Mouse (Mus musculus) MEL (cell line): ENCODE results near the gene Map3k4. TPM values are rescaled to one million over a fixed set of nuclear protein-coding genes. Genes with fewer than 3 reads are reported as not detected.
"Not testable (repeated sequence)": the region's sequence is repeated elsewhere in the genome, so short reads cannot be mapped to it uniquely, and the experiment has no call there.

Experiments used
- DNase-seq: peaks from one replicate; pipeline ENCODE4 v3.0.0; 2011; ENCODE audit warnings: low read depth, low spot score
- H3K27ac ChIP-seq: 2 replicates; pipeline ENCODE4 v1.5.1; 2012; ENCODE audit warnings: low read depth, mild to moderate bottlenecking, control low read depth, low read length, moderate library complexity; ENCODE audit not compliant: control insufficient read depth
- H3K27me3 ChIP-seq, 2 experiments: fragments of 150-350 bp in 1 of 2; sonication (generic) in 1 of 2; 2 replicates each; pipeline ENCODE4 v1.6.1; 2012; ENCODE audit warnings: low read length in 2 of 2, mild to moderate bottlenecking in 2 of 2, improper control_type of control experiment in 1 of 2, moderate library complexity in 1 of 2; ENCODE audit not compliant: insufficient read depth in 2 of 2, control insufficient read depth in 1 of 2
- H3K36me3 ChIP-seq, 2 experiments: 2 replicates each; pipeline ENCODE4 v1.6.1; 2012 to 2014; ENCODE audit warnings: low read length in 2 of 2, improper control_type of control experiment in 1 of 2, inconsistent platforms in 1 of 2, mild to moderate bottlenecking in 1 of 2; ENCODE audit not compliant: insufficient read depth in 2 of 2, control insufficient read depth in 1 of 2
- H3K4me1 ChIP-seq, 2 experiments: fragments of 150-350 bp in 1 of 2; sonication (generic) in 1 of 2; 2 replicates each; pipeline ENCODE4 v1.6.1; 2012; ENCODE audit warnings: low read length in 2 of 2, improper control_type of control experiment in 1 of 2, mild to moderate bottlenecking in 1 of 2; ENCODE audit not compliant: insufficient read depth in 2 of 2, control insufficient read depth in 1 of 2
- H3K4me3 ChIP-seq, 2 experiments: fragments of 150-350 bp in 1 of 2; sonication (generic) in 1 of 2; 2 replicates each; pipeline ENCODE4 v1.5.1; 2012; ENCODE audit warnings: low read depth in 2 of 2, low read length in 2 of 2, mild to moderate bottlenecking in 2 of 2, moderate library complexity in 2 of 2, control low read depth in 1 of 2, improper control_type of control experiment in 1 of 2; ENCODE audit not compliant: control insufficient read depth in 1 of 2, insufficient read depth in 1 of 2
- H3K79me2 ChIP-seq: 2 replicates; pipeline ENCODE4 v1.6.1; 2012; ENCODE audit warnings: mild to moderate bottlenecking, low read length, moderate library complexity; ENCODE audit not compliant: control insufficient read depth, poor library complexity, insufficient read depth
- H3K9ac ChIP-seq: 2 replicates; pipeline ENCODE4 v1.6.1; 2012; ENCODE audit warnings: low read depth, mild to moderate bottlenecking, control low read depth, low read length, moderate library complexity; ENCODE audit not compliant: control insufficient read depth, poor library complexity, severe bottlenecking
- H3K9me3 ChIP-seq: fragments of 150-350 bp; sonication (generic); replicated peaks from 2 replicates; pipeline ENCODE4 v1.6.1; 2012; ENCODE audit warnings: mild to moderate bottlenecking, low read length, improper control_type of control experiment, moderate library complexity; ENCODE audit not compliant: insufficient read depth
- BHLHE40 ChIP-seq: IDR thresholded peaks from 2 replicates; pipeline ENCODE4 v1.6.1; 2012; ENCODE audit warnings: low read depth, mild to moderate bottlenecking, inconsistent platforms, low read length, improper control_type of control experiment, borderline replicate concordance
- E2F4 ChIP-seq: IDR thresholded peaks from 2 replicates; pipeline ENCODE4 v1.6.1; 2011; ENCODE audit warnings: low read depth, low read length, improper control_type of control experiment, borderline replicate concordance
- ETS1 ChIP-seq: IDR thresholded peaks from 2 replicates; pipeline ENCODE4 v1.6.1; 2012; ENCODE audit warnings: low read depth, mild to moderate bottlenecking, inconsistent platforms, low read length, improper control_type of control experiment, moderate library complexity
- MAX ChIP-seq: IDR thresholded peaks from 2 replicates; pipeline ENCODE4 v1.6.1; 2011; ENCODE audit warnings: low read length, improper control_type of control experiment
- MAZ ChIP-seq: IDR thresholded peaks from 2 replicates; pipeline ENCODE4 v1.6.1; 2012; ENCODE audit warnings: low read depth, mild to moderate bottlenecking, inconsistent platforms, low read length, improper control_type of control experiment
- MYB ChIP-seq: IDR thresholded peaks from 2 replicates; pipeline ENCODE4 v1.6.1; 2011; ENCODE audit warnings: mild to moderate bottlenecking, low read depth, low read length, improper control_type of control experiment
- NRF1 ChIP-seq: IDR thresholded peaks from 2 replicates; pipeline ENCODE4 v1.6.1; 2014; ENCODE audit warnings: low read depth, mild to moderate bottlenecking, inconsistent platforms, low read length, improper control_type of control experiment, moderate library complexity; ENCODE audit not compliant: poor library complexity, insufficient read depth, severe bottlenecking
- POLR2A ChIP-seq, 2 experiments: IDR thresholded peaks; 2 replicates each; pipeline ENCODE4 v1.6.1; 2011 to 2012; ENCODE audit warnings: low read length in 2 of 2, mild to moderate bottlenecking in 2 of 2, control low read depth in 1 of 2, improper control_type of control experiment in 1 of 2, low read depth in 1 of 2, moderate library complexity in 1 of 2; ENCODE audit not compliant: control insufficient read depth in 1 of 2, insufficient read depth in 1 of 2, poor library complexity in 1 of 2
- POLR2AphosphoS2 ChIP-seq: IDR thresholded peaks from 2 replicates; pipeline ENCODE4 v1.6.1; 2011; ENCODE audit warnings: low read length, improper control_type of control experiment
- POLR2AphosphoS5 ChIP-seq: IDR thresholded peaks from 2 replicates; pipeline ENCODE4 v1.6.1; 2012; ENCODE audit warnings: low read depth, borderline replicate concordance, mild to moderate bottlenecking, inconsistent platforms, low read length, moderate library complexity, mixed read lengths
- RAD21 ChIP-seq: IDR thresholded peaks from 2 replicates; pipeline ENCODE4 v1.6.1; 2011; ENCODE audit warnings: mild to moderate bottlenecking, low read depth, low read length, improper control_type of control experiment
- RCOR1 ChIP-seq: IDR thresholded peaks from 2 replicates; pipeline ENCODE4 v1.6.1; 2012; ENCODE audit warnings: low read depth, mild to moderate bottlenecking, inconsistent platforms, low read length, improper control_type of control experiment
- SIN3A ChIP-seq: IDR thresholded peaks from 2 replicates; pipeline ENCODE4 v1.6.1; 2012; ENCODE audit warnings: low read length, improper control_type of control experiment, inconsistent platforms
- TAL1 ChIP-seq: IDR thresholded peaks from 2 replicates; pipeline ENCODE4 v1.6.1; 2012; ENCODE audit warnings: mild to moderate bottlenecking, inconsistent platforms, low read length, moderate library complexity, mixed read lengths
- TBP ChIP-seq: IDR thresholded peaks from 2 replicates; pipeline ENCODE4 v1.8.0; 2011; ENCODE audit warnings: low read depth, low read length, improper control_type of control experiment
- UBTF ChIP-seq: IDR thresholded peaks from 2 replicates; pipeline ENCODE4 v1.6.1; 2012; ENCODE audit warnings: low read depth, mild to moderate bottlenecking, inconsistent platforms, low read length, improper control_type of control experiment, moderate library complexity, borderline replicate concordance; ENCODE audit not compliant: insufficient read depth
- ZKSCAN1 ChIP-seq: IDR thresholded peaks from 2 replicates; pipeline ENCODE4 v1.6.1; 2012; ENCODE audit warnings: low read depth, mild to moderate bottlenecking, inconsistent platforms, low read length, improper control_type of control experiment, moderate library complexity
- ZMIZ1 ChIP-seq: IDR thresholded peaks from 2 replicates; pipeline ENCODE4 v1.6.1; 2012; ENCODE audit warnings: low read depth, mild to moderate bottlenecking, inconsistent platforms, low read length, improper control_type of control experiment, moderate library complexity
- polyA plus RNA-seq, 2 experiments: library from polyadenylated mRNA; stranded (reverse) in 1 of 2; unstranded in 1 of 2; fragments of >175 nt in 1 of 2; fragments of >200 nt in 1 of 2; gene quantifications; 2 replicates each; pipeline versions ENCODE4 v1.2.1 to v1.2.4; 2012; ENCODE audit warnings: low replicate concordance in 2 of 2, low read depth in 1 of 2; ENCODE audit not compliant: insufficient read length in 2 of 2, insufficient read depth in 1 of 2, missing spikeins in 1 of 2
- total RNA-seq: library from RNA; depleted of rRNA; stranded (reverse); fragments of 300-350 nt; gene quantifications from 2 replicates; pipeline ENCODE4 v1.2.3, GENCODE M21; 2012

Map3k4 gene
- total and polyA plus RNA-seq, 3 experiments, result 18.0 to 20.4 TPM; not detected in 1

DNA sequence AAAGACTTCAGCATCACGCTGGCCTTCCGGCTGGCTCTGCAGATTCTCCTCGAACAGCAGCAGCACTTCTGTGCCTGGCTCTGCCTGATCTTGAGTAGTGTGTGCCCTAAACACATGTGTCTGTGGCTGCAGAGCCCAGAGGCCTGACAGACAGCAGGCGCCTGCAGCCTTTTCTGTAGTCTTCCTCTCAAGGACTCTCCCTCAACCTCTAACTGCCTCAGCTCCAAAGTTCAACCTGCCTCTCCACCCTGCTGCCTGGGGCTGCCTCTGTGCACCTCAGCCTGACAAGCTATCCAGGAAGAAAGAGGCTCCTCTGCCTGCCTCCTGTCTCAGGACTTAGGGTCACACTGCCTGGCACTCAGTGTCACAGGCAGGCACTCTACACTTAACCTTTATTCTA is 20.6 kb downstream of the Map3k4 start:
- no peak overlapping the region for H3K9ac ChIP-seq
- no peaks in the 10 kb centered on the region for H3K4me1 ChIP-seq
- no peak for TF ChIP-seq RAD21
- TF ChIP-seq RCOR1, result no peak
- TF ChIP-seq MYB, result no peak
- no peak for TF ChIP-seq NRF1
- TF ChIP-seq TBP, result no peak
- TF ChIP-seq ZMIZ1, result no peak
- TF ChIP-seq TAL1, result no peak
- TF ChIP-seq BHLHE40, result no peak
- no peak for TF ChIP-seq E2F4
- TF ChIP-seq ZKSCAN1, result no peak
- no peak for TF ChIP-seq ETS1
- no peak for TF ChIP-seq UBTF
- no peak for TF ChIP-seq MAX
- no peak for TF ChIP-seq SIN3A
- TF ChIP-seq POLR2AphosphoS2, result no peak
- no peak for TF ChIP-seq MAZ
- H3K27me3 ChIP-seq, result no peaks in the 10 kb centered on the region
- no peak for DNase-seq
- no peak overlapping the region for H3K27ac ChIP-seq
- H3K79me2 ChIP-seq, result no peaks in the 10 kb centered on the region
- H3K4me3 ChIP-seq, result no peak overlapping the region
- no peaks in the 10 kb centered on the region for H3K36me3 ChIP-seq
- H3K9me3 ChIP-seq, result no peaks in the 10 kb centered on the region

- Histone ChIP-seq H3K9ac (no peak overlapping the region), H3K27ac (no peak overlapping the region)
These were observed 21.3 kb downstream of the Map3k4 start for GRCm38 (mm10) chr17:12297292-12297691.

DNA sequence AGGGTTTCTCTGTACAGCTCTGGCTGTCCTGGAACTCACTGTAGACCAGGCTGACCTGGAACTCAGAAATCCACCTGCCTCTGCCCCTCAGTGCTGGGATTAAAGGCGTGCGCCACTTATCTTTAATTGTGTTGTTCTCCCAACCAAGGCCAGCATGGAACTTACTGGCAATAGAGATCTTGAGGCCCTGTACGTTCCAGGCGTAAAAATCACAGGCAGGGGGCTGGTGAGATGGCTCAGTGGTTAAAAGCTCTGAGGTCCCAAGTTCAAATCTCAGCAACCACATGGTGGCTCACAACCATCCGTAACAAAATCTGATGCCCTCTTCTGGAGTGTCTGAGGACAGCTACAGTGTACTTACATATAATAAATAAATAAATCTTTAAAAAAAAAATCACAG is 22.7 kb downstream of the Map3k4 start:
- H3K4me1 ChIP-seq, H3K9me3 ChIP-seq, DNase-seq, H3K4me3 ChIP-seq, H3K9ac ChIP-seq, H3K27ac ChIP-seq, H3K27me3 ChIP-seq, H3K79me2 ChIP-seq, H3K36me3 ChIP-seq: not testable (repeated sequence)

More at GRCm38 (mm10) chr17:12297292-12297691, 21.3 kb downstream of the Map3k4 start:
- Histone ChIP-seq H3K36me3 (no peaks in the 10 kb centered on the region), H3K9me3 (no peaks in the 10 kb centered on the region), H3K4me3 (no peak overlapping the region), H3K4me1 (no peaks in the 10 kb centered on the region), H3K27me3 (no peaks in the 10 kb centered on the region), H3K79me2 (no peaks in the 10 kb centered on the region)
- no peak for DNase-seq
- TF ChIP-seq POLR2AphosphoS5 (no peak), POLR2A (IDR thresholded peaks at IDR 0.05; ENCODE audit: control insufficient read depth in 1 of 2, insufficient read depth in 1 of 2, low read depth in 1 of 2, low read length in 2 of 2, poor library complexity in 1 of 2) (no peak)
